Mouse (Mus musculus): Measurements from ENCODE around the gene Rnf214. TPM values are rescaled to one million over a fixed set of nuclear protein-coding genes. Genes with fewer than 3 reads are reported as not detected.

Rnf214 gene
- polyA plus RNA-seq (2012; ENCODE audit: insufficient read depth, insufficient read length, missing spikeins), result 30.5 and 33.0 TPM in 2 replicates

DNA sequence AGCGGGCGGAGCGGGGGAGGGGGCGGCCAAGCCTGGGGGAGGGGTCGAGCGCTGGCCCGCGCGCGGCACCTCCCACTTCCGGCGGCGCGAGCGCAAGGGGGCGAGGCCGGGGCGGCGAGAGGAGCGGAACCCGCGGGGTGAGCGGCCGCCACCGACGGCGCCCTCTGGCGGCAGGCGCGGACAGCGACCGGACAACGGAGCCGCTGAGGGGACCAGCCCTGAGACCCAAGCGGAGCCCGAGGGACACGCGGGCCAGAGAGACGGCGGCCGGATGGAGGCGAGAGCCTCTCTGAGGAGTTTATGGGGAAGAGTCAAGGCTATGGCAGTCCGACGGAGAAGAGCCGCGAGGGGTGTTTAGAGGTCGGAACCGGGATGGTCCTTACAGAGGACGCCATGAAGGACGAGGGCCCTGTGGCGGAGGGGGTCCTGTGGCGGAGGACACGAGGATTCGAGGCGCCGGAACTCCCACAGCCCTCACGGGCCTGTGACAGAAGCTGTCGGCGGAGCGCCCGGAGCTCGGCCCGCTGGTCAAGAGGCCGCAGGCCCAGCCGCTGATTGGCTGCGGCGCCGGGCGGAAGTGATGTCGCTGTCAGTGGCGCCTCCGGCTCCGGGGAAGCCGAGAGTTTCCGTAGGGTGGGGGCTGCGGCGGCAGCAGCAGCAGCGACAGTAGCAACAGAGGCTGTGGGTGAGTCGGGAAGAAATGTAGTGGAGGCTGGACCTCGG lies at the start of gene Rnf214, which contains the start of gene Pcsk7:
Rnf214 (minus strand) TSS at position 557 of the 723 bp plus-strand sequence.
Pcsk7 (plus strand) TSS at position 143 of the 723 bp plus-strand sequence.
- TF ChIP-seq POLR2A (IDR thresholded peaks at IDR 0.05; ENCODE audit: borderline replicate concordance, low read depth, low read length), result peak; percentile 23; the same call in 1 of the 2 replicates
- peak; percentile 83 for TF ChIP-seq CTCF (IDR thresholded peaks at IDR 0.05; ENCODE audit: low read depth, low read length)
- peak within 1 kb of the TSS; percentile 93 for H3K27ac ChIP-seq (ENCODE audit: insufficient read depth, low read depth, low read length)
- peak within 1 kb of the TSS; percentile 98 for H3K4me3 ChIP-seq (ENCODE audit: insufficient read depth, low read length)
- H3K4me1 ChIP-seq (ENCODE audit: control insufficient read depth, insufficient read depth, low read length), result peaks cover 31% of the 10 kb centered on the region

DNA sequence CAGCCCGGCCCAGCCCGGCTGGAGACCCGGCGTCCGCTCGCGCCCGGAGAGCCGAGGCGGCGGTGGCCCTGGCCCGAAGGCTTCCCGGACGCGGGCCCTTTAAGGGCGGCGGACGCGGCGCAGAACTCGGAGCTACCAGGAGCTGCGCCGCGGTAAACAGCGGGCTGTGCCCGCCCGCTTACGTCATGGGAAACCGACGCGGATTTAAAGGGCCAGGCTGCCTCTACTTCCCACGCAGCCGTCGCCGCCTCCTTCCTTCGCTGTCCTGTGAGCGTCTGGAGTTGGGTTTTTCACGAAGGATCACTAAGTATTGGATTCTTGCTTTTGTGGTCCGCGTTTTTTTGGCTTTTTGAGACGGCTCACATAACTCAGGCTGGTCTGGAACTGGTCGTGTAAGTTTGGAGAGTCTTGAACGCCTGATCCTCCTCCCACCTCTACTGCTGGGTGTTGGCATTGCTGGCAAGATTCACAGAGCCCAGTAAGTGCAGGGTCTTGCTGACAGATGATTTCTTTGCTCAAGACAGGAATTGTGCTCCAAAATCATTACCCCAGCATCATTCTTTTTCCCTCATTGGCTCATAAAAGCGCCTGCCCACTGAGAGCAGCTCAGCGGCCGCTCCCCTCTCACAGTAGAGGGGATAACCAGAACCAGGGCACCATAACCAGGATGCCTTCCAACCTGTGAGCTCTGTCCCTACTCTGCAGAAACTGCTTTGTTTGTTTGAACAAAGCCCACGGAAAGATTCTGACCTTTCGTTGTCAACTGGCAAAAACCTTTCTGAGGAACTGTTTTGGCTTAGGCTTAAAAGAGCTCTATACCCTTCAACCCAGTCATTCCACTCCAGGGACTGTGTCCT lies 48.6 kb upstream of the Rnf214 start, which contains the start of gene Sidt2:
Sidt2 (minus strand) TSS at position 152 of the 857 bp plus-strand sequence.
- Histone ChIP-seq H3K4me3 (ENCODE audit: insufficient read depth, low read length) (peak within 1 kb of the TSS; percentile 66), H3K4me1 (ENCODE audit: control insufficient read depth, insufficient read depth, low read length) (peaks cover 30% of the 10 kb centered on the region), H3K27ac (ENCODE audit: insufficient read depth, low read depth, low read length) (peak within 1 kb of the TSS; percentile 30)
- no peak for TF ChIP-seq POLR2A (IDR thresholded peaks at IDR 0.05; ENCODE audit: borderline replicate concordance, low read depth, low read length)
- TF ChIP-seq CTCF (IDR thresholded peaks at IDR 0.05; ENCODE audit: low read depth, low read length), result no peak

- peak overlapping the region; percentile 66 for H3K4me3 ChIP-seq (ENCODE audit: insufficient read depth, low read length)
- peak overlapping the region; percentile 30 for H3K27ac ChIP-seq (ENCODE audit: insufficient read depth, low read depth, low read length)
- TF ChIP-seq CTCF (IDR thresholded peaks at IDR 0.05; ENCODE audit: low read depth, low read length) (no peak), POLR2A (IDR thresholded peaks at IDR 0.05; ENCODE audit: borderline replicate concordance, low read depth, low read length) (no peak)
- peaks cover 23% of the 10 kb centered on the region for H3K4me1 ChIP-seq (ENCODE audit: control insufficient read depth, insufficient read depth, low read length)
Observed at GRCm38 (mm10) chr9:45954294-45955106, 47.8 kb upstream of the Rnf214 start.

- no peak for TF ChIP-seq CTCF (IDR thresholded peaks at IDR 0.05; ENCODE audit: low read depth, low read length)
- TF ChIP-seq POLR2A (IDR thresholded peaks at IDR 0.05; ENCODE audit: borderline replicate concordance, low read depth, low read length), result no peak
- H3K4me3 ChIP-seq (ENCODE audit: insufficient read depth, low read length), result peak overlapping the region; percentile 66
- H3K4me1 ChIP-seq (ENCODE audit: control insufficient read depth, insufficient read depth, low read length), result peaks cover 17% of the 10 kb centered on the region
- H3K27ac ChIP-seq (ENCODE audit: insufficient read depth, low read depth, low read length), result peak overlapping the region; percentile 3; the same call in 1 of the 2 replicates
Observed at GRCm38 (mm10) chr9:45953511-45954293, 47.0 kb upstream of the Rnf214 start.

DNA sequence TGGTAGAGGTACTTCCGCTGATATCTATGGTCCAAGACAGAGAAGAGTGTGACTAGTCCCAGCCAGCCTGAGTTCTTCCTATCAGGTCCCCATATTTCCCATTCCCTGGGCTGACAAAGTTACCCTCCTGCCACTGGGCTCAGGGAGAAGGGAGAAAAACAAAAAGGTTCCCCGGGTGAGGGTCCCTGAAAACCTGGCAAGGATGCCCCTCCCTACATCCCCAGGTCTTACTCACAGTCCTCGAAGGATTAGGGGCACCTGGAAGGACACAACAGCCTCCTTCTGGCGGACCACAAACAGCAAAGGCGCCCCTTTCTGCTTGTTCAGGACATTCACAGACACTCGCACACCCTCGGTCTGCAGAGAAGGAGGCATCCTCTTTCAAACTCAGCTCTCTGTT lies 46.2 kb upstream of the Rnf214 start:
- peaks cover 11% of the 10 kb centered on the region for H3K4me1 ChIP-seq (ENCODE audit: control insufficient read depth, insufficient read depth, low read length)
- no peak overlapping the region for H3K27ac ChIP-seq (ENCODE audit: insufficient read depth, low read depth, low read length)
- TF ChIP-seq CTCF (IDR thresholded peaks at IDR 0.05; ENCODE audit: low read depth, low read length), result no peak
- TF ChIP-seq POLR2A (IDR thresholded peaks at IDR 0.05; ENCODE audit: borderline replicate concordance, low read depth, low read length), result no peak
- peak overlapping the region; percentile 66 for H3K4me3 ChIP-seq (ENCODE audit: insufficient read depth, low read length)

GRCm38 (mm10) chr9:45952057-45952456 lies 45.3 kb upstream of the Rnf214 start:
- no peak overlapping the region for H3K4me3 ChIP-seq (ENCODE audit: insufficient read depth, low read length)
- no peak for TF ChIP-seq CTCF (IDR thresholded peaks at IDR 0.05; ENCODE audit: low read depth, low read length)
- TF ChIP-seq POLR2A (IDR thresholded peaks at IDR 0.05; ENCODE audit: borderline replicate concordance, low read depth, low read length), result no peak
- H3K4me1 ChIP-seq (ENCODE audit: control insufficient read depth, insufficient read depth, low read length), result peaks cover 11% of the 10 kb centered on the region
- H3K27ac ChIP-seq (ENCODE audit: insufficient read depth, low read depth, low read length), result no peak overlapping the region

- no peak overlapping the region for H3K4me3 ChIP-seq (ENCODE audit: insufficient read depth, low read length)
- no peak overlapping the region for H3K27ac ChIP-seq (ENCODE audit: insufficient read depth, low read depth, low read length)
- no peak for TF ChIP-seq CTCF (IDR thresholded peaks at IDR 0.05; ENCODE audit: low read depth, low read length)
- no peak for TF ChIP-seq POLR2A (IDR thresholded peaks at IDR 0.05; ENCODE audit: borderline replicate concordance, low read depth, low read length)
- peaks cover 14% of the 10 kb centered on the region for H3K4me1 ChIP-seq (ENCODE audit: control insufficient read depth, insufficient read depth, low read length)
Observed at GRCm38 (mm10) chr9:45946872-45947183, 40.1 kb upstream of the Rnf214 start.

GRCm38 (mm10) chr9:45946182-45946871 lies 39.6 kb upstream of the Rnf214 start:
- Histone ChIP-seq H3K27ac (ENCODE audit: insufficient read depth, low read depth, low read length) (no peak overlapping the region), H3K4me3 (ENCODE audit: insufficient read depth, low read length) (no peak overlapping the region), H3K4me1 (ENCODE audit: control insufficient read depth, insufficient read depth, low read length) (peaks cover 14% of the 10 kb centered on the region)
- TF ChIP-seq POLR2A (IDR thresholded peaks at IDR 0.05; ENCODE audit: borderline replicate concordance, low read depth, low read length) (no peak), CTCF (IDR thresholded peaks at IDR 0.05; ENCODE audit: low read depth, low read length) (no peak)

Measured in bone marrow macrophage, adult 2 months (primary cell).